Mouse (Mus musculus): ENCODE results near the gene Safb2. TPM values are rescaled to one million over a fixed set of nuclear protein-coding genes. Genes with fewer than 3 reads are reported as not detected.

Safb2 gene
- polyA plus RNA-seq, 1 experiment = 110 TPM

DNA sequence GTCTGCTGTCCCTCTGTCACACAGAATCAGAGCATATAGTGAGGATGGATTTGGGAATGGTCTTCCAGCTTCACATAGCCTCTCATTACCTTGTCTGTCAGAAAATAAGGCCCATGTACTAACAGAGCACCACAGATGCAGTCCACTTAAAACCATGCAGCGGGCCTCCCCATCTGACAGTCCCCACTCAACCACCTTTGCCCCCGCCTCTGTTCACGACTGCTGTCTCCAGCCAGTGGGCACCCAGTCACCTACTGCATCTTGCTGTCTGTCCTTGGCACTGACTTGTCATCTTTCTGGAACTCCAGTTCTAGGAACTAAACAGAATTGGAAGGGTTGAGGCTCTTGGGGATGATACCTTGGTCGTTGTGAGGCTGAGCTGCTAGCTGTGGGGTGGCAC, 4.5 kb upstream of the Safb2 start:
- TF ChIP-seq POLR2A (IDR thresholded peaks at IDR 0.05; ENCODE audit: low read depth, low read length) (no peak), CTCF (IDR thresholded peaks at IDR 0.05; ENCODE audit: extremely low read depth, insufficient read length, insufficient replicate concordance, low read depth, low read length) (no peak)
- 86% methylated on average over 4 of the region's 4 CpGs for WGBS
- H3K36me3 ChIP-seq (ENCODE audit: control insufficient read depth, insufficient read depth, low read length) = peaks cover 58% of the 10 kb centered on the region

DNA sequence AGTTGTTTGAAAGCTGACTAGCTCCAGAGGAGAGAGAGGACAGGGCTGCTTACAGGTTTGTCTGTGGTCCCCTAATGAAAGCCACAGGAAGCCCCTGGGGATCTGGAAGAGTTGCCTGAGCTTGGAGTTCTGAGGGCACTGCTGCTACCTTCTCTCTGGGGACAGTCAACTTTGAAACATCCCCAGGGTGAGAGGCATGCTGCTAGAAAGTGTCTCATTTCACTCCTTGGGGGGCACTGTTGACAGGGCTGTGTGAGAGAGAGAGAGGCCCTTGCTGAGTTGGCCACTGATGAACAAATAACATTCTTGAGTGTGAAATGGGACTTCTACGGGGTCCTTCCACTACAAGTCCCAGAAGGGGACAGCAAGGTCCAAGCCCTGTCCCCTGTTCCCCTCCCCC, 3.4 kb upstream of the Safb2 start:
- 76% methylated on average over 1 of the region's 1 CpGs for WGBS

More for the DNA sequence above, 4.5 kb upstream of the Safb2 start:
- Histone ChIP-seq H3K4me3 (ENCODE audit: low read depth, low read length) (no peak overlapping the region), H3K27ac (ENCODE audit: insufficient read depth, low read depth, low read length) (no peak overlapping the region), H3K4me1 (ENCODE audit: control insufficient read depth, insufficient read depth, insufficient read length, low read length) (peaks cover 12% of the 10 kb centered on the region), H3K27me3 (ENCODE audit: control insufficient read depth, insufficient read depth, low read length) (no peaks in the 10 kb centered on the region)

DNA sequence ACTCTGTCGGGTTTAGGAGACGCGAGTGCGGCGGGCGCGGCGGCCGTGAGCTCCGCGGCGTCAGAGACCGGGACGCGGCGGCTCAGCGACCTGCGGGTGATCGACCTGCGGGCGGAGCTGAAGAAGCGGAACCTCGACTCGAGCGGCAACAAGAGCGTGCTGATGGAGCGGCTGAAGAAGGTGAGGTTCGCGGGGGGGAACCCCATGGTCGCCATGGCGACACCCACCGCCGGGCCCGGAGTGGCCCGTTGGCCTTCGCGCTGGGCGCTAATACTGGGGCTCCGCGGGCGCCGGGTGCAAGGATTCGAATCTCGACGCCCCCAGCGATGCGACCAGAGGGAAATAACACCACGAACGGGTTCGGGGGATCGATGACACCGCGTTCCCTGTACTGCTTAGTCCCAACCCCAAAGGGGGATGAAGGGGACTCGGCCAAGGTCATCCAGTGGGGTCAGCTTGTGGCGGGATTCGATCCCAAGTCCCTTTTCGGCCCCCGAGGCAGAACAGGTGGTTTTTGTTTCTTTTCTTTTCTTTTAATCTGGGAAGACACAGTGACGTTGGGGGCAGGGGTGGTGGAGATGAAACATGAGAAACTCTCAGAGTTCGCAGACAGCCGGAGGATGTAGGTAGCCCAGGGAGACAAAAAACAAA, 911 bp upstream of the Safb2 start:
- TF ChIP-seq POLR2A (IDR thresholded peaks at IDR 0.05; ENCODE audit: low read depth, low read length) (no peak), CTCF (IDR thresholded peaks at IDR 0.05; ENCODE audit: extremely low read depth, insufficient read length, insufficient replicate concordance, low read depth, low read length) (no peak)
- peak overlapping the region; percentile 95 for H3K4me3 ChIP-seq (ENCODE audit: low read depth, low read length)
- no peaks in the 10 kb centered on the region for H3K27me3 ChIP-seq (ENCODE audit: control insufficient read depth, insufficient read depth, low read length)
- under 1% methylated on average over 61 of the region's 61 CpGs for whole genome bisulfite sequencing
- peaks cover 50% of the 10 kb centered on the region for H3K36me3 ChIP-seq (ENCODE audit: control insufficient read depth, insufficient read depth, low read length)
- H3K27ac ChIP-seq (ENCODE audit: insufficient read depth, low read depth, low read length) = peak overlapping the region; percentile 80
- peaks cover 19% of the 10 kb centered on the region for H3K4me1 ChIP-seq (ENCODE audit: control insufficient read depth, insufficient read depth, insufficient read length, low read length)

More for the DNA sequence above, 3.4 kb upstream of the Safb2 start:
- peaks cover 12% of the 10 kb centered on the region for H3K4me1 ChIP-seq (ENCODE audit: control insufficient read depth, insufficient read depth, insufficient read length, low read length)
- H3K27ac ChIP-seq (ENCODE audit: insufficient read depth, low read depth, low read length) = no peak overlapping the region
- no peaks in the 10 kb centered on the region for H3K27me3 ChIP-seq (ENCODE audit: control insufficient read depth, insufficient read depth, low read length)
- H3K36me3 ChIP-seq (ENCODE audit: control insufficient read depth, insufficient read depth, low read length) = peaks cover 51% of the 10 kb centered on the region
- H3K4me3 ChIP-seq (ENCODE audit: low read depth, low read length) = no peak overlapping the region
- TF ChIP-seq CTCF (IDR thresholded peaks at IDR 0.05; ENCODE audit: extremely low read depth, insufficient read length, insufficient replicate concordance, low read depth, low read length) = no peak
- no peak for TF ChIP-seq POLR2A (IDR thresholded peaks at IDR 0.05; ENCODE audit: low read depth, low read length)

DNA sequence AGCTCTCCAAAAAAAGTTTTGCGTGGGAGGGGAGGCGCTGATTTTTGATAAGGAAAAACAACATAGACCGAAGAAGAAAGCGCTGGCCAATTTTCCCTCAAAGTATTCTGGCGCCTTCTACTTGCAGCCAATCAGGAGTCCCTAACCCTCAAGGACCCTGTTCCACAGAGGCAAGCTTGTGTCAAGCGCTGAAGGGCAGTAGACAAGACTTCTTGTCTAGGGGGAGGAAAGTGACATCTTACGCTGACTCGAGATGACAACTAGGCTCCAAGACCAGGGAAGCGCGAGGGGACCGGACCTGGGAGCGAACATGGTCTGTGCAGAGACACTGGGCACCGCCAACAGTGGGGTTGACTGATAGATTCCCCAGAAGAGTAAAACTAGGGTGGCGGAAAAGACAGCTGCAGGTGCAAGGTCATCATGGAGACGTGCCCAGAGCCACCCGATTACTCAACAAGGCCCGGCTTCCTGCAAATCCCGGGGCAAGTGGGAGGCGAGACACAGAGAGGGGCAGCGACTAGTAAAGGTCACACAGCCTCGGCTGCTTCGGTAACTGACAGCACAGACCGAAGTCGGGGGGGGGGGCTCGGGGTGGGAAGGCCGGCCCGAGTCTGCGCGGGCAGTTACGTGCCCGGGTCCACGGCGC, 651 bp downstream of the Safb2 start:
- Histone ChIP-seq H3K4me1 (ENCODE audit: control insufficient read depth, insufficient read depth, insufficient read length, low read length) (peaks cover 19% of the 10 kb centered on the region), H3K4me3 (ENCODE audit: low read depth, low read length) (peak overlapping the region; percentile 89), H3K27me3 (ENCODE audit: control insufficient read depth, insufficient read depth, low read length) (no peaks in the 10 kb centered on the region), H3K36me3 (ENCODE audit: control insufficient read depth, insufficient read depth, low read length) (peaks cover 42% of the 10 kb centered on the region), H3K27ac (ENCODE audit: insufficient read depth, low read depth, low read length) (peak overlapping the region; percentile 93)
- TF ChIP-seq POLR2A (IDR thresholded peaks at IDR 0.05; ENCODE audit: low read depth, low read length) (no peak), CTCF (IDR thresholded peaks at IDR 0.05; ENCODE audit: extremely low read depth, insufficient read length, insufficient replicate concordance, low read depth, low read length) (no peak)
- WGBS = under 1% methylated on average over 33 of the region's 33 CpGs

DNA sequence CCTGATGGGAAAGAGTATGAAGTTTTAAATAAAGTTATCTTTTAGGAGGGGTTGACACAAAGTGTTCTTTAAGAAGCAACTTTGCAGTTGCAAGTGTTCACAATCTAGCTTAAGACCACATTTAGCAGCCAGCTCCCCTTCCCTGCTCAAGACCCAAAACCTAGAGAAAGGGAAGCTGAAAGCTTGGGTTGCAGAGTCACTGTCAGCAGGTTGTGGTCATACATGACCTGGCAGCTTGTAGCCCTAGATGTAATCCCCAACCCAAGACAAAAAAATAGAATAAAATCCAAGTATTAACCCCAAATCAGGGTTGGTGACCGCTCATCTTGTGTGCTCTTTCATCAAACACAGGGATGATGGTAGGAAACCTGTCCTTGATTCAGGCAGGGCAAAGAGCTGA, 1.3 kb downstream of the Safb2 start:
- Histone ChIP-seq H3K27ac (ENCODE audit: insufficient read depth, low read depth, low read length) (no peak overlapping the region), H3K4me3 (ENCODE audit: low read depth, low read length) (peak overlapping the region; percentile 89), H3K27me3 (ENCODE audit: control insufficient read depth, insufficient read depth, low read length) (no peaks in the 10 kb centered on the region), H3K36me3 (ENCODE audit: control insufficient read depth, insufficient read depth, low read length) (peaks cover 44% of the 10 kb centered on the region), H3K4me1 (ENCODE audit: control insufficient read depth, insufficient read depth, insufficient read length, low read length) (peaks cover 19% of the 10 kb centered on the region)
- TF ChIP-seq CTCF (IDR thresholded peaks at IDR 0.05; ENCODE audit: extremely low read depth, insufficient read length, insufficient replicate concordance, low read depth, low read length) = no peak
- no peak for TF ChIP-seq POLR2A (IDR thresholded peaks at IDR 0.05; ENCODE audit: low read depth, low read length)
- WGBS = 43% methylated on average over 1 of the region's 1 CpGs

DNA sequence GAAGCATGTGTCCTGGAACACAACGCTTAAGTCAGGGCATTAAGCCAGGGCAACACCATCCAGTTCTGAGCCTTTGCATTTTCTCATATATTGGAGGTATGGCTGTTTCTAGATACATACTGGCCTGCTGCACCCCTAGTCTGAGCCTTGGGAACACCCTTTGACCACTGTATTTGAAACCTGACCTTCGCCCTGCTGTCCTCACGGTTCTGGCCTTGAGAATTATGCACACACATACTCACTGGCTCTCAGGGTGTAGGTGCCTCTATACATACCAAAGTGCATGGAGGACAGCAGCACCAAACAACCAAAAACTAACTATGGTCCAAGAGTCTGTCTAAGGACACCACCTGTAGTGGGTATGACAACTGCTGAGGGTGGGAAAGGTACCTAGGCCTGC, 11.4 kb downstream of the Safb2 start:
- TF ChIP-seq CTCF (IDR thresholded peaks at IDR 0.05; ENCODE audit: extremely low read depth, insufficient read length, insufficient replicate concordance, low read depth, low read length) (no peak), POLR2A (IDR thresholded peaks at IDR 0.05; ENCODE audit: low read depth, low read length) (no peak)
- H3K36me3 ChIP-seq (ENCODE audit: control insufficient read depth, insufficient read depth, low read length) = peaks cover 78% of the 10 kb centered on the region
- peak overlapping the region; percentile 25; the same call in 1 of the 2 replicates for H3K27ac ChIP-seq (ENCODE audit: insufficient read depth, low read depth, low read length)

DNA sequence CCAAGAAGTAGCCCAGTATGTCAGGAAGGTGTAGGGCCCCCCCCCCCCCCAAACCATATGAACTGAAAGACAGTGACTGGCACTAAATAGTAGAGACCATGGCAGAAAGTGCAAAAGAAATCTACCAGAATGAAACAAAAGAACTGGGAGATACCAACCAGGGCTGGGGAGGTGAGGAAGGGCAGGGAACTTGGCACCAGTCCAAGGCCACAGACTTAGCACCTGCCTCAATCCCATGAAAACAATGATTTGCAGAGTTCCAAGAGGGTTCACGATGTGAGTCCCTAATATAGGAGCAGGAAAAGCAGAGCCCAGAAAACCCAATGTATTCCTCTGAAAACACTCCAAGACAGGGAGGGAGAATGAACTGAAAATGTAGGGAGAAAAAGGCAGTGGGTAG, 12.2 kb downstream of the Safb2 start:
- TF ChIP-seq POLR2A (IDR thresholded peaks at IDR 0.05; ENCODE audit: low read depth, low read length) (no peak), CTCF (IDR thresholded peaks at IDR 0.05; ENCODE audit: extremely low read depth, insufficient read length, insufficient replicate concordance, low read depth, low read length) (no peak)
- Histone ChIP-seq H3K4me1 (ENCODE audit: control insufficient read depth, insufficient read depth, insufficient read length, low read length) (peaks cover 15% of the 10 kb centered on the region; the same call in 1 of the 2 replicates), H3K27me3 (ENCODE audit: control insufficient read depth, insufficient read depth, low read length) (no peaks in the 10 kb centered on the region), H3K4me3 (ENCODE audit: low read depth, low read length) (no peak overlapping the region), H3K36me3 (ENCODE audit: control insufficient read depth, insufficient read depth, low read length) (peaks cover 78% of the 10 kb centered on the region), H3K27ac (ENCODE audit: insufficient read depth, low read depth, low read length) (peak overlapping the region; percentile 21; the same call in 1 of the 2 replicates)
- 6% methylated on average over 1 of the region's 1 CpGs for WGBS

More for the DNA sequence above, 11.4 kb downstream of the Safb2 start:
- peaks cover 15% of the 10 kb centered on the region; the same call in 1 of the 2 replicates for H3K4me1 ChIP-seq (ENCODE audit: control insufficient read depth, insufficient read depth, insufficient read length, low read length)
- 63% methylated on average over 3 of the region's 3 CpGs for WGBS
- H3K4me3 ChIP-seq (ENCODE audit: low read depth, low read length) = no peak overlapping the region
- no peaks in the 10 kb centered on the region for H3K27me3 ChIP-seq (ENCODE audit: control insufficient read depth, insufficient read depth, low read length)
